Mouse (Mus musculus) forelimb bud, embryonic 11.5 days (tissue): Measurements from ENCODE around the gene Gramd4.
"Not testable (repeated sequence)": the region's sequence is repeated elsewhere in the genome, so short reads cannot be mapped to it uniquely, and the experiment has no call there.

Experiments used
- DNase-seq: peaks from one replicate; pipeline ENCODE4 v3.0.0-alpha.2; 2012; ENCODE audit warnings: low read depth, low spot score

Gramd4 gene

GRCm38 (mm10) chr15:86164718-86165345 lies 107.3 kb downstream of the Gramd4 start:
- DNase-seq, result no peak

- no peak for DNase-seq
Measured at GRCm38 (mm10) chr15:86165811-86166590, 108.5 kb downstream of the Gramd4 start.

DNA sequence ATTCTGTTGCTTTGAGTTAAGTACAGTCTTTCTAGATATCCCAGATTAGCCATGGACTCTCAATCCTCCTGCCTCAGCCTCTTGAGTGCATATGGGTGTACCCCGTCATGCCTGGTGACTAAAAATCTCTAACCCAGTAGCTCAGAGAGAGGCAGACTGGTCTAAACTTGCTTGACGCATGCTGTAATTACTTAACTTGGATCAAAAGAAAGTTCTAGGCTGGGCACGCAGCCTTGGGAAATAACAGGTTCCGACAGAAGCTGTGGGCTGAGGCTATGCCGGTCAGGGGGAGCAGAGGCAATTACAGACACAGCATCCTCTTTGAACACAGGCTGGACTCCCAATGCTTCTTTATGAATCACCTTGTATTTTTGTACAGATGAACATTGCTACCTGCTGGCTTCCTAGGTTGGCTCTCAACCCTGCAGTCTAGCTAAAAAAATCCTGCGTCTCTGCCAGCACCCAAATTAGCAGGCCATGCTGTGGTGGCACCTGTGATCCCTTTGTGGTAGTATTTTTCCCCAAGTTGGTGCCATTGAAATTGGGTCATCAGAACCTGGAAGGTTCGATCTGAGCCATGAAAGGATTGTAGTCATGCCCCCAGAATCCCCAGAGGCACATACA lies 109.6 kb downstream of the Gramd4 start:
- DNase-seq, result no peak

GRCm38 (mm10) chr15:86167787-86168504 lies 110.5 kb downstream of the Gramd4 start:
- DNase-seq, result no peak

- DNase-seq, result no peak
Measured at GRCm38 (mm10) chr15:86168505-86168867, 111.0 kb downstream of the Gramd4 start.

GRCm38 (mm10) chr15:86168941-86169816 lies 111.7 kb downstream of the Gramd4 start:
- no peak for DNase-seq

- DNase-seq, result no peak
Measured at GRCm38 (mm10) chr15:86169817-86170110, 112.3 kb downstream of the Gramd4 start.

DNA sequence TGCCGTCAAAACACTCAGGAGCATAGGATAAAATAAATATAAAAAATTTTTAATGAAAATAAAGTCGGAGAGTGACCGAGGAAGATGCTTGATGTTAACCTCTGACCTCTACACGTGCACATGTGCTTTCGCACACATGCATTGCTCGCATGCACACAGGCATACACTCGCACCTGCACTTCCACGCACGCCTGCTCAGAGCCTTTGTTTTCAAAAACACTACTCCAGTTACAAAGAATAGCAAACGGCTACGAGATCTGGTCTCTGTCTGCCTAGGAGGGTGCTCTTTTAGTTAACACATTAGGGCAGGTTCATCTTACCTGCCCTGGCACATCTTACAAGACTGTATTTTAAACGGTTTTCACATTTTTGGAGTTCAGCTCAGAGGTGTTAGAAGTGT lies 113.8 kb downstream of the Gramd4 start:
- DNase-seq, result no peak

- DNase-seq, result no peak
Measured at GRCm38 (mm10) chr15:86172124-86172523, 114.6 kb downstream of the Gramd4 start.

DNA sequence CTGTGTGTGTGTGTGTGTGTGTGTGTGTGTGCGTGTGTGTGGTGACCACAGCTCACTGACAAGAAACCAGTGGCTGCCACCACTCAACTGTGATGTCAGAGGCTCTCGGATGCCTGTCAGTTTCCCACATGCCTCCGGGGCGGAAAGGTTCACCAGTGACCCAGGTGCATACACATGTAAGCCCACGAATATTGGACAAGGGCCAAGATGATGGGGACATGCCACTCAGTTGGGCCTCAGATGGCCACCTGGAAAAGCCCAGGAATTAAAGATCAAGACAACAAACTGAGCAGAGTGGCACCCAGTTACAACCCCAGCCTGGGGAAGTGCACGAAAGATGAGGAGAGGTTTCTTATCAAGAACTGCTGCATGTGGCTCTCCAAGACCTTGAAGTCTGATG lies 115.0 kb downstream of the Gramd4 start:
- DNase-seq, result no peak

GRCm38 (mm10) chr15:86173136-86173985 lies 115.9 kb downstream of the Gramd4 start:
- DNase-seq, result no peak

DNA sequence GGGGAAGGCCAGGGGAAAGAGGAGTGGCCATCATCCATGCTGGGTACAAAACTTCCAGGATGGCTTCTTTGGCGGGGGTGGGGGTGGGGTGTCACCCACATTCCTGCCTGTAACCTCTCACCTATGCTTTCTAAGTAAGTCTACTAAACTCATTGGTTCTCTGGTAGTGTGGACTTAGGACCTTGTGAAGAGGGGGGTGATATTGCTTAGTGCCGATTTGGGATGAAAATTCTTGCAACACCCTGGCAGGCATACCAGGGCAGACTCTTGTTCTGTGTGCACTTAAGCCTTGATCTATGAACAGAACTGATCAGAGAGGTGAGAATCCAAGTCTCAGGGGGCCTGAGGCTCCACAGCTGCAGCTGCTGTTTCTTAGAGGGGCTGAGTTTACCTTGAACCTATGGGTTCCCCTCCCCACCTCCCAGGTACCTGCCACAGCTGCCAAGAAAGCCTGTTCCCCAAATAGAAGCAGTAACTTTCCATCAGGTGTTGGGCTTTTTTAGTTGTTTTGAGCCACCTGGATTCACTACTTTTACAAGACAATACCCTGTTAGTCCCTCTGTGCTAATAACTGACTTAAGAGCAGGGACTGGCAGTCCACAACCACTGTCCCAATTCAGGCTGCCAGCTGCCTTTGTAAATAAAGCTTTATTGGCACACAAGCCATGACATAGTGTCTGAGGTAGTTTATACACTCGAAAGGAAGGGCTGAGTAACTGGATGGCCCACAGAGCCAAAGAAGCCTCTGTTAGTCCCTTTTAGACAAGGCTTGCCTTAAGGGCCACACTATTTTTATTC lies 118.0 kb downstream of the Gramd4 start:
- DNase-seq, result no peak

DNA sequence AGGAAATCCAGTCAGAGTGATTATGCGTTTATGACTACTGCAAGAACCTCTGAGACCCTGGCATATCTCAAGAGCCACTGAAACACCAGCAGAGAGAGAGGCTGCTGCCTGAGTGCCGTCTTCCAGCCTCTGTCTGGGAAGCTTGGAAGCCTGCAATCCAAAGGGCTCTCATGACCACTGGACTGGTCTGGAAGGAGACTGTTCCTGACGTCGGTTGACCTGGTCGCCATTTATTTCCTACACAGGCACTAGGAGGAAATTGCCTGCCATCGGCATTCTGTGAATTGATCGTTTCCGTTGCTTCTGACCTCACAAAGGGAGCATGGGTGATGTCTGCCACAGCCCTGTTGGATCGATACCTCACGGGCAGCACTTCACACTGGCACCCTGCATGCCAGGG lies 118.7 kb downstream of the Gramd4 start:
- no peak for DNase-seq

GRCm38 (mm10) chr15:86176771-86177702 lies 119.5 kb downstream of the Gramd4 start:
- no peak for DNase-seq

DNA sequence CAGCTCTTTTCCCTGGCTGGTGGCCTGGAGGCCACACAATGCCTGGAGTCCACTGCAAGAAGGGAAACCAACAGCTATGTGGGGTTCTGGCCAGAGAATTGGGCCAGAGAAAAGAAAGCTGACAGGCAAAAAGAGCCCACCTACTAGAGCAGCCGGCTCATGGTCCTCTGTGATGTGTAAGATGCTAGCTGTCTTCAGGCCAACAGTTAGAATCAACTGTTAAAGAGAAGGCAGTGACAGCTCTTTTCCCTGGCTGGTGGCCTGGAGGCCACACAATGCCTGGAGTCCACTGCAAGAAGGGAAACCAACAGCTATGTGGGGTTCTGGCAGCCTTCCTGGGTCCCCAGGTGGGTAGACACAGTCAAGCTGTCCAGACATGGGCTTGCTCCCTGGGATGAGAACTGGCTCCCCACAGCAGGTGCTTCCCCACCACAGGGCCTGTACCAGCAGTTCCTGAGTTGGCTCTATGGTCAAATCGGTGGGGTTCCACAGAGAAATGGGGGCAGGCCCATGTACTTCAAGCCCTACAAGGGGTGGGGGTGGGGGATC lies 120.3 kb downstream of the Gramd4 start:
- DNase-seq, result not testable (repeated sequence)

DNA sequence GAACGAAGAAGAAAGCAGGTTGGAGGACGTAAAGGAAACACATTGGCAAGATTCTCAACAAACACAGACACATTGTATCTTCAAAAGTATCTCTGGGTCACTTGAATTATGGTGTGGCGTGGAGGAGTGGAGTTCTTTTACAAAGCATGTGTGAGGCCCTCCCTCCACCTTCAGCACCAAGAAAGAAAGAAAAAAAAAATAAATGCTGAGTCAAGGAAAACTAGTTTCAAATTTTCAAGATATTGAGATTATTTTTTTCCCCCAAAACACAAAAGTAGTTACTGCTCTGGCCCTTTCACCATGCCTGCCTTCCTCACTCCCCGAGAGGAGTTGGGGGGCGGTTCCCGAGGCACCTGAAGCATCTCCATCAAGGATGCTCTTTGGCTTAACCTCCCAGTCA lies 121.1 kb downstream of the Gramd4 start:
- no peak for DNase-seq

- DNase-seq, result no peak
Measured at GRCm38 (mm10) chr15:86180427-86180826, 122.9 kb downstream of the Gramd4 start.

GRCm38 (mm10) chr15:86181321-86181720 lies 123.8 kb downstream of the Gramd4 start:
- not testable (repeated sequence) for DNase-seq
